Mouse (Mus musculus): ENCODE results near the gene Hao2.

DNA sequence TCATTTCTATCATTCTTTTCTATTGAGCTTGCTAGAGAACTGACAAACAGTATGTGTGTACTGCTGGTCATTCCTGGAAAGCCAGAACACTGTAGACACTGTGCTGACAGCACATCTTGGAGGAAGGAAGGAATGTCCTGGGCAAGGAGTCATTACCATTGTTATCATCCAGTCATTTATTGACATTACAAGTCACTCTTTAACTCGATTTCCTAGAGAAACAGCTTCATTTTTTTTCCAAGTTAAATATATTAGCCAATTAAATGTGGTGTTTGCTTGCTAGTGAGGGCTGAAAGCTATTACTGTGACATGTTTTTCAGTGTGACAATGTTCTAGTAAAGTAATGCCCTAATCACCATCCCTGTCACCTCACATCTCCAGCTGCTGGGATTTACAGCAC lies 39.4 kb downstream of the Hao2 start:
- TF ChIP-seq CTCF (IDR thresholded peaks at IDR 0.05; ENCODE audit: low read depth, low read length) (no peak), POLR2A (IDR thresholded peaks at IDR 0.05; ENCODE audit: borderline replicate concordance, low read depth, low read length) (no peak)
